Mouse (Mus musculus): ENCODE data around the gene Ehd4.

The Ehd4 gene

DNA sequence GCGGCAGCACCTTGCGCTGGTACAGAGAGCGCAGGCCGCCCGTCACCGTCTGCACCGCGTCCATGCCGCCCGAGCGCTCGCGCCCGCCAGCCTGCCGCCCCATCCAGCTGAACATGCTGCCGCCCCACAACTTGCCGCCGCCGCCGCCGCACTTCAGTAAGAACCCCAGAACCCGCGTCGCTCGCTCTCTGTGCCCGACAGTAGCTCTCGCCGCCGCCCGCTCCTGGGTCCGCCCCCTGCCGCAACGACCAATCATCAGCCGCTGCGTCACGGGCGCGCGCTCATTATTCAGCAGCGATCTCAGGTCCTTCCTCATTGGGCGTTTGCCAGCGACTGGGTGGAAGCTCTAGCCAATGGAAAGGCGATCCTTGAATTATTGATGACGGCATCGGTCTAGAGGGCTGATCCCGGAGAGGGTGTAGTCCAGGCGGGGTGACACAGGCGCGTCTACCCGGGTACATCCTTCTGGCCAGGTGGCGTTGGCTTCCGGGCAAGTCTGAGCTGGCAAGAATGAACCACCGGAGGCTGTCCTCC is at the start of gene Ehd4:
TSS of gene Ehd4 (minus strand) at position 246 of the 534 bp plus-strand sequence.
- DNase-seq (ENCODE audit: low spot score), result peak; percentile 100

DNA sequence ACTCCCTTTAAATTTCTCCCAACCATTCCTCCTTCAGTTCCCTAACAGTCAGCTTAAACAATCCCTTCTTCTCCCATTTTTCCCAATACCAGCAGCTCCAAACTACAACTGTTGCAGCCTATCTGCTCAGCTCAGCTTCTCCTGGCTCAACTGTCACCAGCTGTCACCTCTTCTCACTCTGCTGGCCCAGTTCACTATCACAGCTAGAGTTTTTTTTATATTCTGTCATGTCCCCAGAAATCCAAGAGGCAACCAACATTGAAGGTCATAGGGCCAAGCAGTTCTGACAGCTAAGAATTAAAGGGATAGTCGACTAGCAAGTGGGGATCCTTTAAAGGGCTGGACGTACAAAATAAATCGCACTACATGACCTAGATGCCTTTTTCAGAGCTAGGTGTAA is 49.3 kb upstream of the Ehd4 start:
- no peak for DNase-seq (ENCODE audit: low spot score)

DNA sequence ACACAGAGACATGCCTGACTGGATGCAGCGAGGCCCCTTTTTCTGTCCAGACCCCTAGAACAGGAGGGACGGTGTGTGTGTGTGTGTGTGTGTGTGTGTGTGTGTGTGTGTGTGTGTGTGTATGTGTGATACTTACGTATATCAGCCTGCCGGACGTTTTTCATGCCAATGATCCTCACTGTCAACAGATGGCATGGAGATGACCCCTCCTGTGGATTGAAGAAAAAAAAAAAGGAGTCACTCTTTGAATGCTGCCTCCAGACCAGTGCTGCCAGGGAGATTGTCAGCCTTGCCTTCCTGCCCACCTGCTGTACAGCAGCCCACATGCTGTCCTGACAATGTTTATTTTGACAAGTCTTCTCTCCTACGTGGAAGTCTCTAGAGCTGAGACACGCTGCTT is 45.7 kb upstream of the Ehd4 start:
- DNase-seq (ENCODE audit: low spot score), result no peak

DNA sequence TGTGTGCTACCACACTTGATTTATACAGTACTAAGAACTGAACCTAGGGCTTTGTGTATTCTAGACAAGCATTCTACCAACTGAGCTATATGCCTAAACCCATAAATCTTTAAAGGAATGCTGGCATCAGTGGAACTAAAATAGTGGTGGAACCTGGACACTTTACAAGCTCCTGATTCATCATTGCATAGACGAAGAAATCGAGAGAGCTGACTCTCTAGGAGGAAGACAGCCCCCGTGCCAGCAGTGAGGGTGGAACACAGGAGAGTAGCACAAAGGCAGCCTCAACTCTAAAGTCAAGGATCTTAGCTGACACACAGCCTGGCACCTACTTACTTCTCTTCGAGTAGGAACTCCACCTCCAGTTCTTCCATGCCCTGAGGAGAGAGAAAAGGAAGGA is 33.8 kb upstream of the Ehd4 start:
- no peak for DNase-seq (ENCODE audit: low spot score)

DNA sequence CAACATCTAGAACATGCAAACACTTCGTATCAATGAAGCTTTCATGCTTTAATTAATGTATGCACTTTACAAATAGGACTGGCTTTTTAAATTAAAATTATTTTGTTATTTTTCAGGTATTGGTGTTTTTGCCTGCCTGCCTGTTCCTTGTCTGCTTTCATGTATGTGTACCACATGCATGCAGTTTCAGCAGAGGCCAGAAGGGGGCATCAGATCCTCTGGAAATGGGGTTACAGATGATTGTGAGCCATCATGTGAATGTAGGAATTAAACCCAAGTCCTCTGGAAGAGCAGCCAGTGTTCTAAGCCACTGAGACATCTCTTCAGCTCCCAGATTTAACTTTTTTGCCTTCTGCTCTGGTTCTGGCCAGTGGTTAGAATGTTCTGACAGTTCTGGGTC is 33.2 kb upstream of the Ehd4 start:
- DNase-seq (ENCODE audit: low spot score), result no peak

DNA sequence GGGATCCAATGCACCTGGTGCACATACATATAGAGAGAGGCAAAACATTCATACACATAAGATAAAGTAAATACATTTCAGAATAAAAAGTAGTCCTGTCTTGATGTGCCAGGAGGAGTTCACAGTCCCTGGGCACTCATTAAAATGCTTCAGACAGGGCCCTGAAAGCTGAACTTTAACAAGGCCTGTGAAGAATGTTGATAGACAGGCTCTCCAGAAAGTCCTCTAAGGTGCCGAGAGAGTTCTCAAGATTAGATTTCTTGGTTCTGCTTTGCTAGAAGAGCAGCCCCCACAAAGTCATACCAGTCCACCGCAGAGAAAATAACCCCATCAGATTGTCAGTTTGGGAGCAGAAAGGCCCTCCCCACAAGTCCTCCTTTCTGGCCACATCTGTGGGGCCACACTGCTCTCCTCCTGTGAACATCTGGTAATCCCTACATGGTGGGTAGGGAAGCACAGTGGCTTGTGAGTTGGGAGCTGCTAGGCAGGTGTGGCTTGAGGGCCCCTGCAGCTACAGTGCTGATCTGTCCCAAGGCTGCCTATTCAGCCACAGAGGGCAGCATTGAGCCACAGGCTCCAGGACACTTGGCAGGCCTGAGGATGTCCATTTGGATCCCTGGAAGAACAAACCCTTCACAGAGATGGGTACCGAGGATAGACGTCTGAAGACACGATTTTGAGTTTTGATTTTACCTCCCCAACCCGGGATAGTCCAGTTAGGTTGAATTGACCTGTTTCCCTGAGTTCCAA is 31.3 kb upstream of the Ehd4 start:
- DNase-seq (ENCODE audit: low spot score), result peak; percentile 28

DNA sequence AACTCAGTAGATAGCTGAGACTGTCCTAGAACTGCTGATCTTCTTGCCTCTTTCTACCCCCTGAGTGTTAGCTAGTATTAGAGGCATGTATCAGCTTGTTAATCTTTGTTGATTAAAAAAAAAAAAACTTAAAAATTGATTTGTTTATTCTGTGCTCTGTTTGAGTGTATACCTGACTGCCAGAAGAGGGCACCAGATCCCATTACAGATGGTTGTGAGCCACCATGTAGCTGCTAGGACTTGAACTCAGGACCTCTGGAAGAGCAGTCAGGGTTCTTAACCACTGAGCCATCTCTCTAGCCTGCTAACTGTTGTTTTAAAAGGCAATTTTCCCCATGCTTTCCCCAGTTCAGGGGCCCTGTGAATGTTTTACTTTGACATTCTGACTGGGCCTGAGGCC is 24.5 kb upstream of the Ehd4 start:
- no peak for DNase-seq (ENCODE audit: low spot score)

DNA sequence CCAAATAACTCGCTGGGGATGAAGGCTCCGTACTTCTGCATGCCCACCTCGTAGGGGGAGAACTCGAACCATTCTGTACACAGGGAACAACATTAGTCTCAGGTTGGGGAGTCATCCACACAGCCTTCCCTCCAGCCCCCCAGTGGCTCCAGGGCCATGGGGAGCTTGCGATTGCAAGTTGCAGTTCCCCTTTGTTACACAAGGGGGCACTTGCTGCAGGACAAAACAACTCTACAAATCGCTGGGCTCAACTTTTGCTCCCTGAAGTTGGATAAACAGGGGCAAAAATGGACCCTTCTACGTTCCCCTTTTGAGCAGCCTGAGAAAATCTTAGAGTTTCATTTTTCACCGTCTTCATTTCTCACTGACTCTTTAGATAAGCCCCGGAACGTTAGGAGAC is 19.3 kb upstream of the Ehd4 start:
- DNase-seq (ENCODE audit: low spot score), result peak; percentile 57

DNA sequence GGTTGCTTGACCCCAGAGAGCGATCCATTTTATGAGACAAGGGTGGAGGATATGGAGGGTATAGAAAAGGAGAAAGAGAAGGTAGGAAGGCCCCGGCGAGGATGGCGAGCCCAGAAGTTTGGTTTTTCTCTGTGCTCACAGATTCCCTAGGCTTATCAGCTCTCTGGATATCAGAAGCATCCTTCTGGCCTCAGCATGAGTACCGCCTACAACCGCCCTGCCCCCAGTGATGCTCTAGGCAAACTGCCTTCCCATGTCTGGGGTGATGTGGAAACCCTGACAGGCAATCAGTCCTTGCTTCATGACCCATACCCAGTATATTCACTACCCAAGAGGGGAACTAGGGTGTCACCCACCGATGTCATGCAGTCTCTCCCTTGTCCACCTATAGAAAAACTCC is 17.0 kb upstream of the Ehd4 start:
- no peak for DNase-seq (ENCODE audit: low spot score)

DNA sequence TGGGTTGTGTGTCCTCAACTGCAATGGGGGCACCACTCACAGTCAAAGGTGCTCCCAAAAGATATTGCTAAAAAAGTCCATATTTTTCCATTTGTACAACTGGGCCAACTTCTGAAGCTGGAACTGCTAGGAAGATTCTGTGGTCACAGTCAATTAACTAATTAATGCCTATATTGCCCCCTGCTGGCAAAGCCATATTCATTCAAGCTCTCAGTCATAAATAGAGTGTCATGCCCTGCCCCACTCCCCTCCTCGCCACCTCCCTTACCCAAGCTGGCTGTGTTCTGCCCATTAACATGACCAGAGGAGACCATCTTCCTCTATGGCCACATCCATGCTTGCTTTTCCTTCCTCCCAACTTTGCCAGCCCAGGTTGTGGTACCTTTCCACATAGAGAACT is 16.3 kb upstream of the Ehd4 start:
- peak; percentile 67 for DNase-seq (ENCODE audit: low spot score)

DNA sequence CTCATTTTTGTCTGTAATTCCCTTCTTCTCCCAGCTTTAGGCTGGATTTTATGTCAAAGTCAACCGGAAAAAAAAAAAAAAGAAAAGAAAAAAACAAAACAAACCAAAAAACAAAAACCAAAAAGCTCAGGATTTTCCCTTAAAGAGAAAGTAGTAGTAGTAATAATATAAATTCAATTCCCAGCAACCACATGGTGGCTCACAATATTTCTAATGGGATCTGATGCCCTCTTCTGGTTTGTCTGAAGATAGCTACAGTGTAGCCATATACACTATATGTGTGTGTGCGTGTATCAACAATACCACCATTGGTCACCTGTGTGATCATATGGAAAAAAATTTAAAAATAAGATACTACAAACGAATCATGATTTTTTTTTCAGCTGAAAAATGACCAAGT is 15.0 kb upstream of the Ehd4 start:
- DNase-seq (ENCODE audit: low spot score), result no peak

DNA sequence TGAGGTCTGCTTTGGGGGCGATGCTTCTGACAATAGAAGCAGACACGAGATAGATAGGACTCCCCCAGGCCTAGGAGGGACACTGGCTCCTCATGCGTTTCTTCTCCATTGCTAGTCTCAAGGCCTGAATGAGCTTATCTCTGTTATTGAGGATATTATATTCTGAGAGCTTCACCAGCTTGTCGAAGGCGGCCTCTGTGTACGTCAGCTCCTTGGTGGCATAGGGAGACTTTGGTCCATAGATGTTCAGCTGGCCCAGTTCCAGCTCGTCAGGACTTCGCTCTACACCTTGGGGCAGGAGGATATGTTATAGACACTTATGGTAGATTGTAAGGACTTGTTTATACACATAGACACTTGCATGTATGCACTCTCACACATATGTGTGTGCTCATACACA is 13.4 kb upstream of the Ehd4 start:
- no peak for DNase-seq (ENCODE audit: low spot score)

DNA sequence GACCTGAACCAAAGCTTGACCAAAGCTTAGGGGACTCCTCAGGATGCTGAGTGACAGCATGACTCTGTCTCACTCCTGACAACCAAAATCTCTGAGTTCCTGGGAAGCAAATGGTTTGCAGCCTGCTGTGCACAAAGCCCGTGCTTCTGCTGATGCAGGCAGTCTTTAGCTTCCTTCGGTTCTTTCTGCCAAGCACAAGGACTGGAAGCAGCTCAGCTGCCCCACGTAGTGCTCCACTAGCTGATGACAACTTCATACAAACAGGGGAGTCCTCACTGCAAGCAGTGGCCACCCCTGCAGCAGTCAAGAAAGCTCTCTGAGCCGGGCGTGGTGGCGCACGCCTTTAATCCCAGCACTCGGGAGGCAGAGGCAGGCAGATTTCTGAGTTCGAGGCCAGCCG is 11.1 kb upstream of the Ehd4 start:
- DNase-seq (ENCODE audit: low spot score), result no peak

DNA sequence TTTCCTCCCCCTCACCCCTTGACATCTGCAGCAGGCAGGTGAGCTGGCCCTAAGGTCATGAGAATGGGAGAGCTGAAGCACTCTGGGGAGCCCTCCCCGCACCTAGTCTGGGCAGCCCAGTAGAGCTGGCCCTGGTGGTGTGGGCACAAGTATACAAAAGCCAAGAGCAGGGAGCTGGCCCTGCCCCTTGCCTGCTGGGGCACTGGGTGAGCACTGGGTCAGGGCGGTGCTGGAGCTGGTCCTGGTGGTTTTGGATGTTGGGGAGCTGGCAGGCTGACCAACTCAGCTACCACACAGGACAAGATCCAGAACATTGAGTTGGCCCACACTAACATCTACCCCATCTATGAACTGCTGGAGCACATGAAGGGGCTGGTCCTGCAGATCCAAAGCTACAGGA is 5.0 kb upstream of the Ehd4 start:
- DNase-seq (ENCODE audit: low spot score), result no peak

DNA sequence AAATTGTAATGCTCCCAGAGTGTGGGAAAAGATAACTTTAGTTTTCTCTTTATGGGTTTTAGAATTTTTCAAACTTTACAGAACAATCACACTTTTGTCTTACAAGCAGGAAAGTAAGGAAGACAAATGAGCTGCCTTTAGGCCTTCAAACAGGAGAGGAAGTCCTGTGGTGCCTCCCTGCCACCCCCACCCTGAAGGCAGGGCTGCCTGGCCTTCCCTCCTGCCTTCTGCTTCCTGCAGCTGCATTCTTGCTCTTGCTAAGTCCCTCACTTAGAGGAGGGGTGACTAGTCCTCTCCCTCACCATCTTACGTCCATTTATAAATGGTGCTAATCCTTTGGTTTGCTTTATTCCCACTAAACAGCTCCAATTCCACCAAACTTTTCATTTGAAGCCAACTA is 4.4 kb upstream of the Ehd4 start:
- DNase-seq (ENCODE audit: low spot score), result no peak

DNA sequence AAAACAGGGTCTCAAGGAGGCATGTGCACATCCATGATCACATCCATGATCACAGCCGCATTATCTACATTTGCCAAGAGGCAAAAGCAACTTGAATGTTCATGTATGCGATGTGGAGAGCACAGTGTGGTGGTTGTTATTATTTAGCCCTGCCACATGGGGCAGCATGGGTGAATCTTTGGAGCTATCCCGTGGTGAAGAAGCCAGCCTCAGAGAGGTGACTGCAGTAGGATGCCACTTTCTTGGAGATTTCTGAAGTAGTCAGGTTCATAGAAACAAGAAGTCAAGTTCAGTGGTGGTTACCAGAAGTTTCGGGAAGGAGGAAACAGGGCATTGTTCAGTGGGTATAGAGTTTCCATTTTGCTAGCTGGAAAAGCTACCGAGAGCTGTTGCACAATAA is 3.6 kb upstream of the Ehd4 start:
- no peak for DNase-seq (ENCODE audit: low spot score)

DNA sequence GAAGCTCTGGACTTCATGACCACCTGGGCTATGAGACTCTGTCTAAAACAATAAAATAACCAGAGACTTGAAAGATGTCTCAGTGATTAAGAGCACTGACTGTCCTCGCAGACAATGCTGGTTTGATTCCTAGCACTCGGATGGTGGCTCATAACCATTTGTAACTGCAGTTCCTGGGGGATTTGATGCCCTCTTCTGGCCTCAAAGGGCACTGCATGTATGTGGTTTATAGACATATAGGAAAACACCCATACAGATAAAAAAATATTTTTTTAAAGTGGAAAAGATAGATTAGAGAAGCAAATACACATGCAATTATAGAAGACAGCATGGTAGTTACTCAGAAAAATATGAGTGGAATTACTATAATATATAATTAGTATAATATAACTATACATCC is 3.2 kb upstream of the Ehd4 start:
- DNase-seq (ENCODE audit: low spot score), result no peak

DNA sequence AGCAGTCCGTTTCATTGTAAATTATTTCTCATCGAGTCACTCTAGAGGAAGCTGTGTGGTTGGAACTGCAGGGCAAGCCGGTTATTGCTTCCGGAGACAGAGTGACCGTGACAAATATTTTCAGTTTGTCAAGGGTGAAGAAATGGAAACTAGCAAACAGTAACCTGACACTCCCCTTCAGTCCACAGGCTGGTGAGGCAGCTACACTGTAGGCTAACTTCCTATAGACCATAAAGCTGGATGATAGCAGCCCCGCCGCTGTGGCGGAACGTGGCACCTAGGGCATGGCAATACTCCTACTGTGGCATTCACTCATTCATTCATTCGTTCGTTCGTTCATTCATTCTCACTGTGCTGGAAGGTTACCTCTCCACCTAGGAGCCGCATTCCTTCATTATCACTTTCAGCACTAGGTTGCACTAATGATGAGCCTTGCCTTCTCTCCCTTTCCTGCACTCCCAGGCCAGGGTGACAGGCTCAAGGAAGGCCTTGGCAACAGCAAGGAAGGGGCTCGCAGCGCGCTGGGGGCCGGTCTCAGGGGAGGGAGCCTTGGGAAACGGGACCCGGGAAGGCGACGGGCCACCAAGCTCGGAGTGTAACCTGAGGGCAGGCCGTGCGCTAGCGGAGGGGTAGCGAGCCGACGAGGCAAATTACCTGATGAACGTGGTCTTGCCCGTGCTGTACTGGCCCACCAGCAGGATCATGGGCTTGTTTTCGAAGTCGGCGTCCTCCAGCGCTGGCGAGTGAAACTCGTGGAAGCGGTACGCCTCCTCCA is 633 bp downstream of the Ehd4 start:
- DNase-seq (ENCODE audit: low spot score), result peak; percentile 22

DNA sequence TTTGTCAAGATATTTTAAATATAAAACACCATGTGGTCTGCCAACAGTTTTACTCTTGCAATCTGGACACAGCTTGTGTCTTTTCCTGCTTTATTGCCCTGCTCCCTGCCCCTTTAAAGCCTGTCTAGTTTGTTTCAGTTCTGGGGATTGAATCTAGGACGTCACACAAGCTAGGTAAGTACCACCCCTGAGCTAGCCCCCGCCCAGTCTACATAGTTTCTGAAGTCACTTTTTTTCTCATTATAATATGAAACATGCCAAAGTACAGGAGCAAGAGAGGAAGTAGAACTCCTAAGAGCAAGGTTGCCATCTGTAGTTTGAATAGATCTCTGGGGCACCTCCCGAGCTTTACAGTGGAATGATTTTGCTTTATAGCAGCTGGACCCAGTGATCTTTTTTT is 3.8 kb downstream of the Ehd4 start:
- no peak for DNase-seq (ENCODE audit: low spot score)

DNA sequence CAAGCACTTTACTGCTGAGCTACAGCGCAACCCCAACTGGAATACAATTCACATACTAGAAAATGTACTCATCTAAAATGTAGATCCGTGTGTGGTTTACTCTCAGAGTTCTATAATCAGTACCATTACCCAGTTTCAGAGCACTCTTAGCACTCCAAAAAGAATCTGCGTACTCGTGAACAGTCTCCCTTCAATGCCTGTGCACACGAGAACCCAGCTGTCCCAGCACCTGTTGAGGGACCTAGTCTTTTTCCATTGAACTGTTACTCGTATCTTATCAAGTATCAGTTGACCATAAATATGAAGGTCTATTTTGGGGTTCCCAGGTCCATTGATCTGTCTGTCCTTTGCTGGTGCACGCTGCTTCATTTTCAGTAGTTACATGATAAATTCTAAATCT is 4.8 kb downstream of the Ehd4 start:
- DNase-seq (ENCODE audit: low spot score), result no peak

DNA sequence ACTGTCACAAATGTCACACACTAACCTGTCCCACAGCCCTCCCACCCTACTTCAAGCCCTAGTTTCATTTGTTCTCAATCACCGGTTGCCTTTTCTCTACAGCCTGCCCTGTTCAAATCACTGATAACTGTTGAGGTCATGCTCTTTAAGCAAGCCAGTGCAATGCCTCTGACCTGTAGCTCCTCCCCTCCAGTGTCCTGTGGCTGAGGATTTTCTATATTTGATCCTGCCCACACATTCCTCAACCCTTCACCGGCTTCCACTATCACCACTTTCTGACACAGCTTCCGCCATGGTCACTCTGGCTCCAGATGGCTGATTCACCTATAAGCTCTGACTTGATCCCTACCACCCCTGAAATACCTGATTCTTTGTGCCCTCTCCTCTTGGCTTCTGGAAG is 6.4 kb downstream of the Ehd4 start:
- DNase-seq (ENCODE audit: low spot score), result no peak

DNA sequence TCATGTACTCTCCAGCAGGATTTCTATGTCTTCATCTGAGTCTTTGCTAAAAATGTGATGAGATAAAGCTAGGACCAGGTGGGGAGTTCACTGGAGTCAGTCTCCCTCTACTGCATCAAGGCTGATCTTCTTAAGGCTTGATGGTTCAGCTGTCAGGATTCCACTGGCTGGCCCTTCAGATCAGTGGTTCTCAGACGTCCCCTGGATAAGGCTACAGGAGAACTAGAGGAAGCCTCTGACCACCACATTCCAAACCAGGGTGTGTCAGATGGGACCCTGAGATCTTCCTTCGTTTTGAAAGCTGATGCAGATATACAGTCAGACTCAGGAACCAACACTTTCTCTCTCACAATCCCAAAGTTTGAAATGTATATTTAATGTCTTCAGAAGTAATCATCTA is 7.0 kb downstream of the Ehd4 start:
- DNase-seq (ENCODE audit: low spot score), result no peak

DNA sequence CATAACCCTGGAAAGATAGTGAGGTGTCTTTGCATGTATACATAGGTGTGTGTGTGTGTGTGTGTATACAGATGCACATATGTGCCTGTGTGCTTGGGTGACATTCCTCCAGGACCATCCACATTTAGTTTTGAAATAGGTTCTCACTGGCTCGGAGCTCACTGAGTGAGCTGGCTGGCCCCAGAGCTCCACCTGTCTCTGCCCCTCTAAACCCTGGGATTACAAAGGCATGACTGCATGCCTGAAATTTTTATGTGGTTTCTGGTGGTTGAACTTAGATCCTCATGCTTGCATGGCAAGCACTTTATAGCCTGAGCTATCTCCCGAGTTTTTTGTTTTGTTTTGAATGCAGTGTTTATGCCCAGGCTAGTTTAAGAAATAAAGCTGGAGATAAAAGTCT is 7.9 kb downstream of the Ehd4 start:
- DNase-seq (ENCODE audit: low spot score), result no peak

DNA sequence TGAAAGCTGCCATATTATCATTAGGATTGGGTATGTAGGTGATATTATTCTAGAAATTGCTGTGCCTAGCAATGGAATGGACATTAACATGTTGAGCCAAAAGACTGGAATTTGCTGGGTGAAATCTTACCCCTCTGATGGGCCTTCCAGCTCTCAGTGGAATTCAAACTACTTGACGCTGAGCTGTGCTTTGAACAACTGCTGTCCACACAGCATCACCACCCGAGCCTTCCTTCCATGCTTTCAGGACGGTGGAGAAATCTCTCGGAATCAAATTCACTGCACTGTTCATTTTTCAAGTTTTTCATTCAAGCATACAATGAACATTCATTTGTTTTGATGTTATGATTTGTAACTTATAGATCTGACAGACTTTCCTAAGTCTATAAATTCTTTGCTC is 10.0 kb downstream of the Ehd4 start:
- DNase-seq (ENCODE audit: low spot score), result no peak

Measured in adipocyte (in vitro differentiated cells).